Mouse (Mus musculus): Measurements from ENCODE around the gene Ccdc14. TPM values are rescaled to one million over a fixed set of nuclear protein-coding genes. Genes with fewer than 3 reads are reported as not detected.
"Not testable (repeated sequence)": the region's sequence is repeated elsewhere in the genome, so short reads cannot be mapped to it uniquely, and the experiment has no call there.

Ccdc14 gene
- 0.39 and 0.71 TPM in 2 replicates for polyA plus RNA-seq (2012; rRNA removed)

GRCm38 (mm10) chr16:34690334-34691144, at the start of gene Ccdc14:
TSS of gene Ccdc14 (plus strand) at chr16:34690616.
- TF ChIP-seq POLR2A (IDR thresholded peaks at IDR 0.05; ENCODE audit: low read depth, low read length) (no peak), CTCF (IDR thresholded peaks at IDR 0.05; ENCODE audit: extremely low read depth, insufficient read length, insufficient replicate concordance, low read depth, low read length) (no peak)
- H3K27me3 ChIP-seq (ENCODE audit: control insufficient read depth, insufficient read depth, low read length), result no peaks in the 10 kb centered on the region
- 0 out of 2 replicates have a peak within 1 kb of the TSS, but pooled peaks have one; percentile 30 for H3K27ac ChIP-seq (ENCODE audit: insufficient read depth, low read depth, low read length)
- no peaks in the 10 kb centered on the region for H3K36me3 ChIP-seq (ENCODE audit: control insufficient read depth, insufficient read depth, low read length)
- 1% methylated on average over 53 of the region's 53 CpGs for WGBS
- H3K4me3 ChIP-seq (ENCODE audit: low read depth, low read length), result peak within 1 kb of the TSS; percentile 95
- H3K4me1 ChIP-seq (ENCODE audit: control insufficient read depth, insufficient read depth, insufficient read length, low read length), result peaks cover 4% of the 10 kb centered on the region; the same call in 1 of the 2 replicates

DNA sequence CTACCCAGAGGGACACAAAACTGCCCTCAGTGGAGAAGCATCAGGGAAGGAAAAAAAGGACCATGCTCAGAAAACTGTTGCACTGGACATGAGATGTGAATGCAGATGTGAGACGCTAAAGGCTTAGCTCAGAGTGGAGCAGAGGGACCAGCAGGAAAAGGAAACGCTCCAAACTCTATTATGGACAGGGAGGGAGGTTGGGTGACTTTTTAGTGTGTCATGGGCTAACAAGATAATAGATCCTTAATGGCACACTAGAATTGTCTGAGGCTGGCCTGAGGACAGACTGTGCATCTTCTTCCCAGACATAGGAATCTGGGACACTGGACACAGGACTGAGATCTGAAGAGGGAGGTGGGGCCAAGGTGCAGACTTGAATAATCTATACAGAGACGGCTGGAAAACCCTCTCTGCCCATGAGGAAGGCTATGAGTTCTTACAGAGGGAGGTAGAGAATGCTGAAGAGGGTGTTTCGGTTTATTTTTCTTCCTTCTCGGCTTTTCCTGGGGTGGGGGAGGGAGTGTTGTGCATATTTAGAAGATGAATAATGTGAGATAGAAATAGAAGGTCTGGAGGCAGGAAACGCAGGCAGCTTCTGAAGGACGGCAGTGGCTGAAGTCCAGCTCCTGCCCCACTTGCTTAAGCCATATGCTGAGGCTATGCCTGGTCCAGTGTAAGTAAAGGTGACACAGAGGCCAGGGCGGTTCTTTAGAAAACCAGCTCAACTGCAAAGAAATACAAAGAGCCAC, 46.7 kb upstream of the Ccdc14 start:
- H3K4me1 ChIP-seq (ENCODE audit: control insufficient read depth, insufficient read depth, insufficient read length, low read length), result no peaks in the 10 kb centered on the region
- no peak overlapping the region for H3K27ac ChIP-seq (ENCODE audit: insufficient read depth, low read depth, low read length)
- H3K4me3 ChIP-seq (ENCODE audit: low read depth, low read length), result no peak overlapping the region
- no peaks in the 10 kb centered on the region for H3K36me3 ChIP-seq (ENCODE audit: control insufficient read depth, insufficient read depth, low read length)
- no peaks in the 10 kb centered on the region for H3K27me3 ChIP-seq (ENCODE audit: control insufficient read depth, insufficient read depth, low read length)
- no peak for TF ChIP-seq POLR2A (IDR thresholded peaks at IDR 0.05; ENCODE audit: low read depth, low read length)
- no peak for TF ChIP-seq CTCF (IDR thresholded peaks at IDR 0.05; ENCODE audit: extremely low read depth, insufficient read length, insufficient replicate concordance, low read depth, low read length)
- WGBS, result 55% methylated on average over 8 of the region's 8 CpGs

DNA sequence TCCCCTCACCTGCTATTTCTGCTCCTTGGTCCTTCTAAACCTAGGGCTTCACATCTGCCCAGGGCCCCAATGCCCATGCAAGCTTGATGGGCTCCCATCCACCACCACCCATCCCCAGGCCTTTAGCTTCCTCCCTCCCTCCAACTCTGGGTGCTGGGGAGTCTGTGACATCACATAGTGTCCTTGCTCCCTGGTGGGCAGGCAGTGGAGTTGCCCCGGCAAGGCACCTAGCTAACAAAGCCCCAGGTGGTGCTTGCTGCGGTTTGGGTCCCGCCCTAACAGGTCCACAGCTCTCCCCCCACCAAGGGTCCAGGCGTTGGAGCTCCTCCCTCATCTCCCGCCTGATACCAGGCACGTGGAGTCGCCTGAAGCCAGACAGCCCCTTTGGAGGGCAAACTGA, 40.8 kb upstream of the Ccdc14 start, which contains the start of gene Ropn1:
Gene Ropn1 (plus strand): TSS at position 301 of the 400 bp plus-strand sequence.
- no peak within 1 kb of the TSS for H3K4me3 ChIP-seq (ENCODE audit: low read depth, low read length)
- H3K36me3 ChIP-seq (ENCODE audit: control insufficient read depth, insufficient read depth, low read length), result no peaks in the 10 kb centered on the region
- H3K27me3 ChIP-seq (ENCODE audit: control insufficient read depth, insufficient read depth, low read length), result no peaks in the 10 kb centered on the region
- no peaks in the 10 kb centered on the region for H3K4me1 ChIP-seq (ENCODE audit: control insufficient read depth, insufficient read depth, insufficient read length, low read length)
- H3K27ac ChIP-seq (ENCODE audit: insufficient read depth, low read depth, low read length), result no peak within 1 kb of the TSS
- WGBS, result 52% methylated on average over 7 of the region's 7 CpGs
- TF ChIP-seq POLR2A (IDR thresholded peaks at IDR 0.05; ENCODE audit: low read depth, low read length) (no peak), CTCF (IDR thresholded peaks at IDR 0.05; ENCODE audit: extremely low read depth, insufficient read length, insufficient replicate concordance, low read depth, low read length) (no peak)

DNA sequence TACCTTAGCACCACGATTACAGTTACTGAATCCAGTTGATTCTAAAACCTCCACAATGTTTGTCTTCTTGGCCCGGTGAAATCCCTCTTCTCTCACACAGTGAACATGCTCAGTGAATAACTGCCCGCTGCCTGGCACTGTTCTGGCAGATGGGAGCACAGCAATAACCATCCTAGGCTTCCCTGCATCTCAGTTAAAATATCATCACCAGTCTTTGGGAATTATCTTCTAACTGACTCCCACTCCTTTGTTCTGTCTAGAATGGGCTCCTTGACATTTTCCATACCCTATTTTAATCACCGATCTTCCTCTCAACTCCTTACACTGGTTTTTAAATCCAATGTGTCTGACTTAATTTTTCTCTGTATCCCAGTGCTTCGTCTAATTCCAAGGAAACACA, 37.4 kb upstream of the Ccdc14 start:
- WGBS, result 87% methylated on average over 5 of the region's 5 CpGs
- H3K27me3 ChIP-seq (ENCODE audit: control insufficient read depth, insufficient read depth, low read length), result peaks cover 3% of the 10 kb centered on the region; the same call in 1 of the 2 replicates
- no peak overlapping the region for H3K27ac ChIP-seq (ENCODE audit: insufficient read depth, low read depth, low read length)
- peaks cover 2% of the 10 kb centered on the region; the same call in 1 of the 2 replicates for H3K4me1 ChIP-seq (ENCODE audit: control insufficient read depth, insufficient read depth, insufficient read length, low read length)
- no peaks in the 10 kb centered on the region for H3K36me3 ChIP-seq (ENCODE audit: control insufficient read depth, insufficient read depth, low read length)
- no peak overlapping the region for H3K4me3 ChIP-seq (ENCODE audit: low read depth, low read length)
- no peak for TF ChIP-seq CTCF (IDR thresholded peaks at IDR 0.05; ENCODE audit: extremely low read depth, insufficient read length, insufficient replicate concordance, low read depth, low read length)
- no peak for TF ChIP-seq POLR2A (IDR thresholded peaks at IDR 0.05; ENCODE audit: low read depth, low read length)

DNA sequence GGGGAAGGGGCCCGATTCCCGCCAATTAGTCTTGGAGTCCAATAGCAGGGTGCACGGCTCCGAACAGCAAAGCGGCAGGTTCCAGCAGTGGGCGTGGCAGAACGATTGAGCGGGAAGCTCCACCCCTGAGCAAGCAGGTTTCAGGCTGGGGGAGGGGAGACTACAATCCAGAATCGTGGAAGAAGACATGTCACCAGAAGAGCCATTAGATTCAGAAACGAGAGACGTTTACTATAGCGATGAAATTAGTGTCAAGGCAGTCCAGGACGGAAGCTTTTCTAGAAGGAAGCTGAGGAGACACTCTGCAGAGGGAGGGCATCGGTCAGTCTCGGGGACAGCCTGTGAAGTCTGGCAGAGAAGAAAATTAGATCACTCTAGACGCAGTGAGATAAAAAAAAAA, 32.9 kb upstream of the Ccdc14 start:
- H3K4me1 ChIP-seq (ENCODE audit: control insufficient read depth, insufficient read depth, insufficient read length, low read length); H3K36me3 ChIP-seq (ENCODE audit: control insufficient read depth, insufficient read depth, low read length); H3K27ac ChIP-seq (ENCODE audit: insufficient read depth, low read depth, low read length); H3K27me3 ChIP-seq (ENCODE audit: control insufficient read depth, insufficient read depth, low read length): not testable (repeated sequence)
- peak overlapping the region; percentile 24; the same call in 1 of the 2 replicates for H3K4me3 ChIP-seq (ENCODE audit: low read depth, low read length)
- WGBS, result 2% methylated on average over 16 of the region's 16 CpGs

DNA sequence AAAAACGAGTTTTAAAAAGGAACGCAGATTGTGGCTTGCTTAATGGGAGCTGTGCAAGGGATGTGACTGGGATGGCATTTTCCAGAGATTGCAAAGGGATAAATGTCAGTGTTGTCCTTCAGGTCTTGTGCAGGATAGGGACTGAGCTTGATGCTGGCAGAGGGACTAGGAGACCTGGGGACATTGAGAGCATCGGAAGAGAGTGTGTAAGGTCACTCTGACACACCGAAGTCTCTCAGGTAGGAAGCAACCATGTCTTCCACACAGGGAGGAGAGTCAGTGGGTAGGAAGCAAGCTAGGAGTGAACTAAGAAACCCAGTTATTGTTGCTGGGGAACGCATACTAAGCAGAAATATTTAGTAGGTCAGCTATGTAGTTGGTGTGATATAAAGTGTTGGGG, 32.4 kb upstream of the Ccdc14 start:
- TF ChIP-seq POLR2A (IDR thresholded peaks at IDR 0.05; ENCODE audit: low read depth, low read length) (no peak), CTCF (IDR thresholded peaks at IDR 0.05; ENCODE audit: extremely low read depth, insufficient read length, insufficient replicate concordance, low read depth, low read length) (no peak)
- 23% methylated on average over 5 of the region's 5 CpGs for WGBS
- Histone ChIP-seq H3K4me1 (ENCODE audit: control insufficient read depth, insufficient read depth, insufficient read length, low read length) (peaks cover 2% of the 10 kb centered on the region; the same call in 1 of the 2 replicates), H3K36me3 (ENCODE audit: control insufficient read depth, insufficient read depth, low read length) (no peaks in the 10 kb centered on the region), H3K27ac (ENCODE audit: insufficient read depth, low read depth, low read length) (no peak overlapping the region), H3K4me3 (ENCODE audit: low read depth, low read length) (no peak overlapping the region), H3K27me3 (ENCODE audit: control insufficient read depth, insufficient read depth, low read length) (peaks cover 3% of the 10 kb centered on the region; the same call in 1 of the 2 replicates)

- no peaks in the 10 kb centered on the region for H3K36me3 ChIP-seq (ENCODE audit: control insufficient read depth, insufficient read depth, low read length)
- H3K27me3 ChIP-seq (ENCODE audit: control insufficient read depth, insufficient read depth, low read length), result peaks cover 3% of the 10 kb centered on the region; the same call in 1 of the 2 replicates
- peaks cover 2% of the 10 kb centered on the region; the same call in 1 of the 2 replicates for H3K4me1 ChIP-seq (ENCODE audit: control insufficient read depth, insufficient read depth, insufficient read length, low read length)
- no peak overlapping the region for H3K27ac ChIP-seq (ENCODE audit: insufficient read depth, low read depth, low read length)
- no peak overlapping the region for H3K4me3 ChIP-seq (ENCODE audit: low read depth, low read length)
- 41% methylated on average over 11 of the region's 11 CpGs for WGBS
- no peak for TF ChIP-seq CTCF (IDR thresholded peaks at IDR 0.05; ENCODE audit: extremely low read depth, insufficient read length, insufficient replicate concordance, low read depth, low read length)
- no peak for TF ChIP-seq POLR2A (IDR thresholded peaks at IDR 0.05; ENCODE audit: low read depth, low read length)
Measured at GRCm38 (mm10) chr16:34658388-34658787, 32.0 kb upstream of the Ccdc14 start.
